Mouse (Mus musculus) stomach, postnatal 0 days (tissue): ENCODE measurements at regions not wholly inside any gene's neighbourhood (a gene's known extent, or its start where the extent isn't known, plus 50 kb on each side); places are given as distances from the start of the nearest gene placed in this dataset.
"Not testable (repeated sequence)": the region's sequence is repeated elsewhere in the genome, so short reads cannot be mapped to it uniquely, and the experiment has no call there.

Experiments
- CTCF ChIP-seq: IDR thresholded peaks from 2 replicates; pipeline ENCODE4 v1.5.1; 2016; ENCODE audit warnings: antibody characterized with exemption, low read depth, mild to moderate bottlenecking, moderate library complexity
- EP300 ChIP-seq: optimal IDR thresholded peaks from 2 replicates; pipeline ENCODE3; 2016; ENCODE audit warnings: antibody characterized with exemption

DNA sequence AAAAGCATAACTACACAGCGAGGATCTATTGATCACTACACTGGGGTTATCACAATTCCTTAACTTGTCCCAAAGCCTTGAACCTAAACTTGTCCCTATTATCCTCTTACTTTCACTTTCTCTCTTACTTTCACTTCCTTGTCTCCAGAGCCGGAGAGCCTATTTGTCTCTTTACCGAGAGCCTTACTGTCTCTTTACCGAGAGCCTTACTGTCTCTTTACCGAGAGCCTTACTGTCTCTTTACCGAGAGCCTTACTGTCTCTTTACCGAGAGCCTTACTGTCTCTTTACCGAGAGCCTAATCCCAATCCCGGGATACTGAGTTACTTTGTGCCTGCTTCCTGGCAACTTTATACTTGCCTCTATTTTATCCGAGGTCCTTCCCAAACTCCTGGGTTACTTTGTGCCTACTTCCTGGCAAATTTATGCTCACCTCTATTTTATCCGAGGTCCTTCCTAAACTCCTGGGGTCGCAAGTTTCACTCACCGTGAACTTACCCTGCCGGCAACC lies 335.3 kb upstream of the Ccng1 start:
- TF ChIP-seq CTCF, EP300: not testable (repeated sequence)
